Mouse (Mus musculus): Measurements from ENCODE around the gene Rad9a.

GRCm38 (mm10) chr19:4172925-4173324 is 28.5 kb downstream of the Rad9a start:
- TF ChIP-seq CTCF (IDR thresholded peaks at IDR 0.05; ENCODE audit: borderline replicate concordance, insufficient read depth, low read depth, low read length) (no peak), POLR2A (IDR thresholded peaks at IDR 0.05; ENCODE audit: borderline replicate concordance, insufficient read depth, low read length) (no peak)

Data from cerebellum, adult 2 months (tissue).